Mouse (Mus musculus): ENCODE results near the gene Nktr. TPM values are rescaled to one million over a fixed set of nuclear protein-coding genes. Genes with fewer than 3 reads are reported as not detected.

Nktr gene
- total RNA-seq, 4 experiments from 2014 or later, result 24.5 to 39.2 (median 29.8) TPM

Other genes with a start within 250 kb of the Nktr start
- gene Cck, start 223.5 kb upstream of the Nktr start, total RNA-seq (2022), result not detected
- not detected for gene Lyzl4, start 77.1 kb upstream of the Nktr start, total RNA-seq (2022)
- gene Vipr1, start 76.5 kb upstream of the Nktr start, total RNA-seq (2022), result 1 to 10 TPM; 1.9 to 3.6 (median 2.1) TPM
- gene Sec22c, start 13.7 kb upstream of the Nktr start, total RNA-seq (2022), result 1 to 10 TPM; 4.7 to 8.4 (median 7.1) TPM
- gene Ss18l2, start 8.8 kb upstream of the Nktr start, total RNA-seq (2022), result 100 to 1,000 TPM; 138 to 143 (median 139) TPM
- gene Zfp651, start 40.2 kb downstream of the Nktr start, total RNA-seq (2022), result 100 to 1,000 TPM; 120 to 131 (median 129) TPM
- 10 to 100 TPM; 17.9 to 23.6 (median 20.0) TPM for gene Klhl40, start 58.4 kb downstream of the Nktr start, total RNA-seq (2022)
- gene Hhatl, start 73.3 kb downstream of the Nktr start, total RNA-seq (2022), result 100 to 1,000 TPM; 100 to 119 (median 118) TPM
- gene Ccdc13, start 120.3 kb downstream of the Nktr start, total RNA-seq (2022), result under 1 TPM in 2 of 4 experiments, not detected in 2; 0.12 to 0.27 TPM
- gene Higd1a, start 139.2 kb downstream of the Nktr start, total RNA-seq (2022), result 100 to 1,000 TPM; 186 to 221 (median 198) TPM
- gene Ackr2, start 179.2 kb downstream of the Nktr start, total RNA-seq (2022), result 1 to 10 TPM in 3 of 4 experiments, under 1 TPM in 1; 0.87 to 2.2 (median 1.3) TPM
- gene Cyp8b1, start 197.1 kb downstream of the Nktr start, total RNA-seq (2022), result not detected
- under 1 TPM; 0.31 to 0.79 (median 0.59) TPM for gene Fam198a, start 231.8 kb downstream of the Nktr start, total RNA-seq (2022)